Mouse (Mus musculus): ENCODE data around the gene Il22ra2.

DNA sequence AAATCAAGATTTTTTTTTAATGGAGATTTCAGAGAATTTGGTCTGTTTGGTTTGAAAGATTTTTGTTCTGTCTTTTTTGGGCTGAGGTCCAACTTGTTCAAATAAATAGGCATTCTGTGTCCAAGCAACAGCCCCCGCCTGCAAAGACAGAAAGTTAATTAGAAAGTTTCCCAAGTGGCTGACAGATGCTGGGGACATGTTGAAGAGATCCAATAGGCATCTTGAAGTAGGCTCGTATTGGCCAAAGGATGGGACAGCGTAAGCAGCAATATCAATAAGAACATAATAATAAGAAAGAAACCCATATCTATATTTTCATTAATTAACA lies 21.7 kb upstream of the Il22ra2 start:
- TF ChIP-seq EP300 (optimal IDR thresholded peaks at IDR 0.05) (no peak), CTCF (IDR thresholded peaks at IDR 0.05; ENCODE audit: low read depth) (no peak)

All from stomach, postnatal 0 days (tissue).